Mouse (Mus musculus): ENCODE data around the gene Igsf3.
"Not testable (repeated sequence)": the region's sequence is repeated elsewhere in the genome, so short reads cannot be mapped to it uniquely, and the experiment has no call there.

The Igsf3 gene

DNA sequence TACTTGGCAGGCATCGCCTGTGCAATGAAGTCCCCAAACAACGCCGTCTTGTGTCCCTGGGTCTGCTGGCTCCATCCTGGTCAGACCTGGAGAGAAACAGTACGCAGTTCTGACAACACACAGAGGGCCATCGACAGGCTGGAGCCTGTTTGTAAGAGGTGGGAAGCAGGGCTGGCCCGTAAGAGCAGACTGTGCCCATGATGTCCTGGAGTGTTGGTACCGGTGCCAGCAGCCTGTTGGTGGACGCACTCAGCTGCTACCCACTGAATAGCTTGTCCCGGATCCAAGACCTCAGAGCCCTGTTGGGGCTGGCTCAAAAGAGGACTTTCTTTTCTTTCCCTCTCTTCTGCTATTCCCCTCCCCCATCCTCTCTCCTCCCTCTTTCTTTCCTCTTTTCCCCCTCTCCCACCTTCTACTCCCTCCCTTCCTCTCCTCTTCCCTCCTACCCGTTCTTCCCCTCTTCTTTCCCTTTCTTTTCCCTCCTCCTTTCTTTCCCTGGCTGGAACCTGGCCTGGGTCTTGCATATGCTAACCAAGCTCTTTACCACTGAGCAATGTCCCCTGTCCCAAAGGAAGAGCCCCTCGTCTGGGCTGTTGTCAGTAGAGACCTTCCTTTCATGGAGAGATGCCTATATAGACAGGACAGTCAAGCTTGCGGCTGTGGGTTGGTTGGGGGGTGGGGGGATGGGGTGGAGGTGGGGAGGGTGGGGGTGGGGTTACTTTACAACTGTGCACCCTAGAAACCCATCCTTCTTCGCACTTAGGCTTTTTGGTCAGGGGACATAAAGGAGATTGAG, 27.9 kb downstream of the Igsf3 start:
- no peak for DNase-seq (ENCODE audit: low spot score)

DNA sequence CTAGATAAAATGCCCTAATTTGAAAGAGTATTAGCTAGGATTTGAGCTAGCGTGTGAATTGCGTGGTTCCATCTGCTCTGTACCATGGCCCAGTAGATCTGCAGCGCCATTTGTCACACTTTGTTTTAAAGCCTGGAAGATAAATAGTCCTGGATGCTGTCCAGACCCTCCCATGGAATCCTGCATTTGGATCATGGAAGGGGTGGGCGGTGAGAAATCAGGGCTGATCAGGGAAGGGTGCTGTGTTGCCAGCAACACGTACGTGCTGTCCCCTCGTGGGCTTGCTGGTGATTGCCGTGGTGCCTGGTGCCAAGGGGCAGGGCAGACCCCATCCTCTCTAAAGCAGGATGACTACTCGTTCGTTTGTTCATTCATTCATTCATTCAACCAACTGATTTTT, 28.6 kb downstream of the Igsf3 start:
- DNase-seq (ENCODE audit: low spot score), result no peak

DNA sequence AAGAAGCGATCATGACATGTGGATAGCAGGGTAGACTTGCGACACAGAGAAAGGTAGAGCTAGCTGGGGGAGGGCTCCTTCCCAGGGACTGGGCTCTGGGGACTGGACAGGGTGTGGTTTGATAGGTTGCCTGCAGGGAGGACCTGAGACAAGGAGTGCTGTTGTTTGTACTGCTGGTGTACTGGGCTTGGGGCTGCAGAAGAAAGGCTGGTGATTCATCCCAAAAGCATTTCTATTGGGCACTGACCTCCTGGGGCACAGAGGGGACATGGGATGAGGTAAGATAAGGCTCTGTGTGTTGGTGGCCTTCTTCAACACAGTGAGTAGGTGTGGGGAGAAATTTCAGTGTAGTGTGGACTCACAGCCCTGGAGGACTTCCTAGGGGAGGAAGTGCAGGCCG, 29.2 kb downstream of the Igsf3 start:
- DNase-seq (ENCODE audit: low spot score), result no peak

DNA sequence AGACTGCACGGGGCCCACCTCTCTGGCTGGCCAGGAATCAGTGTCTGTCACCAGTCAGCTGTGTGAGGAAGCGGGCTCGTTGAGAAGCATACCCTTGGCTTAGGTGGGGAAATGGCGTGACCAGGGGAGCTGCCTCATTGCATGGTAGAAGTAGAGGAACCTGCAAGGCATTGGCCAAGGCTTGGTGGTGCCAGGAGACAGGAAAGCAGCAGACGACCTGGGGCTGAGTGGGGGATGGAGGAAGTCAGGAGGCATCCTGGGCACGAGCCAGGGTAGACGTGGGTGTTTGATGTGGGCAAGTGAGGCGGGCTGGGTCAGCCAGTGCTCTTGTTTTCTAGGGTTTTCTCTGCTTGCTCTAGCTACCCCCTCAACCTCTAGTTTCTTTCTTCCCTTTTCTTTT, 30.7 kb downstream of the Igsf3 start:
- no peak for DNase-seq (ENCODE audit: low spot score)

DNA sequence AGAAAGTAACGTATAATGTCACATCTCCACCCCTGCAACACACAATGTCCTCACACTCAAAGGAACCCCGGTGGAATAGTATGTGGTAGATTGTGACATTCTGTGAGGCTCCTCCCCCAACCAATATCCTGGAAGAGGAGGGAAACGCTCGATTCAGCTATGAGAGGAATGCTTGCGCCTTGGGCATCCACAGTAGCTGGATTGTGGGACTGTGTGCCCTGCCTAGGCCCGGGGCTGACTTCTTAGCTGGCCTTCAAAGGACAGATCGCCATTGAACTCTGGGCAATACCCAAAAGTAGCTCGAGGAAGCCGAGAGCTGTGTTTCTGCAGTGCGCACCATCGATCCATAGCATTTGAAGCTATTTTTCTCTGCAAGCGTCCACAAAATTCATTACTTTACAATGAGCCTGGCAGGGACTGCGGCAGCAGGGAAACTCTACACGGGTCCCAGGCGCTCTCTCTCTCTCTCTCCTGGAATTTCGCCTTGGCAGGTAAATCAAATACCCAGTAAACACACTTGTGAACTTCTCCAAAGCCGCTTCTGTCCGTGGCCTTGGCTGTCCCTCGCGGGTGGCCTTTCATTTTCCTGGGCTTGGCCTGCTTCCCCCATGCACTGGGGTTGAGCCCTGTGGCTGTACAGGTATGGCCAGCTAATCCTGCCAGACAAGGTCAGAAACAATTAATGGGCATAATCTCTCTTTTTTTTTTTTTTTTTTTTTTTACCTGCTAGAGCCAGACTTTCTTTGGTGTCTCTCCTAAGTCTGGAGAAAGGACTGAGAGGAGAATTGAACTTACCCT, 32.3 kb downstream of the Igsf3 start:
- no peak for DNase-seq (ENCODE audit: low spot score)

DNA sequence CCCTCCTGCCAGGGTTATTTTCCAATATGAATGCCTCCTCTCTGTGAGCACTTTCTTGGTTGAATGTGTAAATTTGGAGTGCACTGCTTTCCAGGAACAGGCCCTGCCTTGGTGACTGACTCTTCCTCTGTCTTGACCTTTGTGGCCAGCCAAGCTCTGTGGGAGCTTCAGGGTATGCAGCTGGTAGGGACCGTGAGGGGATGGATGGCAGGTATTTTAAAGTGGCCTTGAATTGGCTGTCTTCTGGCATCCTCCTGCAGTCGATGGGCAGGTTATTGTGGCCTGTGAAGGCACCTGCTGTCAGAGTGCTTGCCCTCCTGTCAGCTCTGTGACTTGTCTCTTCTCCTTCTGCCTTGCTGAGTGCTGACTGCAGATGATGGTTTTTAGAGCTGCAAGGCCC, 33.3 kb downstream of the Igsf3 start:
- no peak for DNase-seq (ENCODE audit: low spot score)

DNA sequence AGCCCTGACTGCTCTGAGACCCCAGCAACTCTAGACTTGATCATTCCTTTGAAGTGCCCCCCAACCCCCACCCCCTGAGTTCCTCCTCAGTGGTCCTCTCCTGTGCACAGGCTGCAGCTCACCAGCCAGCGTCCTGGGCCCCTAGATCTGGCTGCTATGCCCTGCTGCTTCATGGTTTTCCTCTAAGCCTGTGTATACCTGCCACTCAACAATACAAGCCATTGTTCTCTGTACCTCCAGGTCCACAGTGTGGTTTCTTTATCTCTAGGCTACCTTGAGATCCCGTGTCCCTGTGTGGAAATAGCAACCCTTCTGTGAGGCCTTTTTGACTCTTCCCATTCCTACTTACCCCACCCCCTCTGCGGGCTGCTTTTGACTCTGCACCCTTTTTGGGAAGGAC, 33.9 kb downstream of the Igsf3 start:
- no peak for DNase-seq (ENCODE audit: low spot score)

DNA sequence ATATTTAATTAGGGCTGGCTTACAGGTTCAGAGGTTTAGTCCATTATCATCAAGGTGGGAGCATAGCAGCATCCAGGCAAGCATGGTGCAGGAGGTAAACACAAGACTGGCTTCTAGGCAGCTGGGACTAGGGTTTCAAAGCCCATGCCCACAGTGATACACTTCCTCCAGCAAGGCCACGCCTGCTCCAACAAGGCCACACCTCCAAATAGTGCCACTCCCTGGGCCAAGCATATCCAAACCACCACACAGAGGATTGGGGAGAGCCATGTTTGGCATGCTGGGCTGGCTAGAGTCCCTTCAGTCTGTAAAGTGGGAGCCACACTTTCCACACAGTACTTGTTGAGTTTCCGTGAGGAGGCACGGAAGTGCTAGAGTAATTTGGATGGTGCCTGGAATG, 34.7 kb downstream of the Igsf3 start:
- DNase-seq (ENCODE audit: low spot score), result no peak

DNA sequence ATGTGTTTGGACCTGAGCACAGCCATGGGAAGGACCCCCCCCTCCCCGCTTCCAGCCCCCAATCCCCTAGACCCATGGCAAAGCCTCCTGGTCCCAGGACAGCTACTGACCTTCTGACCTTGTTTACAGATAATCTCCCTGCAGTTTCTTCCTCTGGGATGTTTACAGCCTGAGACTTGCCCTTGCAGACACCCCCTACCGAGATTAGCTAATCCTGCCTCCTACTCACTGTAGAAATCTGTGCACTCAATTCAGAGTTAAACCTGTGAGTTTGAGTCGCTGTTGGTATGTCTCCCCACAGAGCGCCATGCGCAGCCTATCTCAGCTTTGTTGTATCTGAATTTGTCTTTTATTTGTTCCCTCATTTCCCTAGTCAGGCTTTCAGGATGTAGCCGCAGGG, 35.2 kb downstream of the Igsf3 start:
- DNase-seq (ENCODE audit: low spot score), result no peak

DNA sequence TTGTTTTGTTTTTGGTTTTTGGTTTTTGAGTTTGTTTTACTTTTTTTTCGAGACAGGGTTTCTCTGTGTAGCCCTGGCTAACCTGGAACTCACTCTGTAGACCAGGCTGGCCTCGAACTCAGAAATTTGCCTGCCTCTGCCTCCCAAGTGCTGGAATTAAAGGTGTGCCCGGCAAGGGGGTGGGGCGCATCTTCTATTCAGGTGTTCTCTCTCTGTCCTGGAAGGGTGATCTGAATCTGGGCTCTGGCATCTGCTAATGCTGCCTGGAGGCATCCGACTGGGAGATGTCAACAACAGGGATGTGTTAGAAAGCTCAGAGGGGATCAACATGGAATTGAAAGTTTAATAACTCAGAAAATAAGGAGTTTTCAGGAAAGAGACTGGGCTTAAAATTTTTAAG, 36.1 kb downstream of the Igsf3 start:
- not testable (repeated sequence) for DNase-seq (ENCODE audit: low spot score)

DNA sequence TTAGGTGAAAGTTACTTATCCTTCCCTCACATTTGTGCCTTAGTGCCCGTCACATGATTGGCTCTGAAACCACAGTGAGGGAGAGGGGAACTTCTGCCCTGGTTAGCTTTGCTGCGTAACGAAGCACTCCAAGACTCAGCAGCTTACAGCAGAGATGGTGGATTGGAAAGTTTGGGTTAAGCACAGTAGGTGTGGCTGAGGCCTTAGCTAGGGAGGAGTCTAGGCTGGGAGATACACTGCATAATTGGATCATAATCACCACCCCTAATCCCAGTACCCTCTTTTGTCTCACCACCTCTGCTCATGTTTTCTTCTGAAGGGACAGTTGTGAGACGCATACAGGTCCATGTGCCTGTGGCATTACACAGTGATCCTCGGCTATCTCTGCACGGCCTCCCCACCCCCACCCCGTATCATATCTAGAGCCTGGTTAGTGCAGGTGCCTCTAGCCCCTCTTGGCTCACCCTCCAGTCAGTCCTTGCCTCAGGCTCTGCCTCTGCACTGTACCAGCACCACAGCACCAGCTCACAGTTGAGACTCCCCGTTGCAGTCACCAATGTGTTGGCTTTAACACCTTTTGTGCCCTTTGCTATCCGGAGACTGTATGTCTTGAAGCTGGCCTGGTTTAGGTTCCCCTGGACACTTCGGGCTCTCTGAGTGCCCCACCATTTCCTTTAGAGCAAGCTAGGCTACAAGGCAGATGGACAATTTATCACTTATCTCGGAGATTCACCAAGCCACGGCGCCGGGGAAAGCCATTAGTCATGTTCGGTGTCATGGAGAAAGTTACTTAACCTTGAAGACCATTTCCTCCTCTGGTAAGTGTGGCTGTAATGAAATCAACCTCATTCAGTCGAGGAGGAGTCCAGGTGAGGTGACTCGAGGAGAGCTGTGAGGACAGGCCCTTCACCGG, 42.1 kb downstream of the Igsf3 start:
- DNase-seq (ENCODE audit: low spot score), result no peak

DNA sequence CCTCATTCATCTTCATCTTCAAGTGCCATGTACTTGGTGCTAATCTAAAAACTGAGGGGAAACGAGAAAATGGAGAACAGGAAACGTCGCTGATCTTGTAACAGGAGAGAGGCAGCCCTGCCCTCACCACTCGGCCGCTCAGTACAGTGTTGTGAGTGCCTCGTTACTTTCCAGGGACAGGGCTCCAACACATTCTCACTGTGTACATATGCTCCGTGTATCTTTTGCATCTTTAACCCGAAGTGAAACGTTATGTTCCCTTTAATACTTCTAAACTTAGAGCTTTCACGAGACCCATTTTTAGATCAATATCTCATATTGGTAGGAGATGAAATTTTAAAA, 42.7 kb downstream of the Igsf3 start:
- DNase-seq (ENCODE audit: low spot score), result no peak

DNA sequence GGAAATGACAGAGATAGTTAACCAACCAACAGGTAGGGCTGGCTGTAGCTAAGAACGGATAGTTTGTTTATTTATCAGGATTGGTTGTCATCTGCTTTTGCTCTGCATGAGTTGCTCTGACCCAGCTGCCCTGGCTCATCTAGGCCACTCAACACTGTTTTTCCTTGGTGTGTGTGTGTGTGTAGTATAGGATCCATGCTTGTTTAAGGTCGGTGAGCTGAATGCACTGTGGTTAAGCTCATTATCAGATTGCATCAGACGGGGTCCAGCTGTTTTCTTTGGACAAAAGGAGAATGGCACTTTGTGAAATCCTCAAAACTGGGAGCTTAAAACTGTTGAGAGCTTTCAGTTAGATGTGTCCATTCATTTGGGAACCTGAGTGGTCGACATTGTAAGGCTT, 46.3 kb downstream of the Igsf3 start:
- DNase-seq (ENCODE audit: low spot score), result no peak

DNA sequence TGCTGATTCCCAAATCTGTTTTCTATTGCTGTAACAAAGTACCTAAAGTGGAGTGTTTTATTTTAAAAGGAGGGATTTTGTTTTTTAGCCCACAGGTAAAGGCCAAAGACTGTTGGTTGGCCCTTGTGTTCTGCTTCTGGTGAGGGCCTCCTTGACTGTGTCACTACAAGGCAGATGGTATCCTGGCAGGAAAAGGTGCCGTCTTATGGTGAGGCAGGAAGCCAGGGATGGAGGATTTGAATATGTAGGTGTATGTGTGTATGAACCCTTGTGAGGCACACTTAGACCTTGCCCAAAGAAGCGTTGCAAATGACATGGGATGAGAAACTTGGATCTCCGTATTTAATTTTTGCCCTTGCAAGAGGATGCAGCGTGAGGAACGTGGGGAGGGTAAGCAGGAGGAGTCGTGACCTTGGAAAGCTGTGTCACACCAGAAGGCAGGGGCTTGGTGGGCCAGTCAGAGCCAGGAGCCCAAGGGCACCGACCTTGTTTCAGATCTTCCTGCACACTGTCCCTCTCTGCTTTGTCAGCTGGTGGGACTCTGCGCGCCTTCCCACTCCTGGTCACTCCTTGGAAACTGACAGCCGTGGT, 47.5 kb downstream of the Igsf3 start:
- DNase-seq (ENCODE audit: low spot score), result no peak

DNA sequence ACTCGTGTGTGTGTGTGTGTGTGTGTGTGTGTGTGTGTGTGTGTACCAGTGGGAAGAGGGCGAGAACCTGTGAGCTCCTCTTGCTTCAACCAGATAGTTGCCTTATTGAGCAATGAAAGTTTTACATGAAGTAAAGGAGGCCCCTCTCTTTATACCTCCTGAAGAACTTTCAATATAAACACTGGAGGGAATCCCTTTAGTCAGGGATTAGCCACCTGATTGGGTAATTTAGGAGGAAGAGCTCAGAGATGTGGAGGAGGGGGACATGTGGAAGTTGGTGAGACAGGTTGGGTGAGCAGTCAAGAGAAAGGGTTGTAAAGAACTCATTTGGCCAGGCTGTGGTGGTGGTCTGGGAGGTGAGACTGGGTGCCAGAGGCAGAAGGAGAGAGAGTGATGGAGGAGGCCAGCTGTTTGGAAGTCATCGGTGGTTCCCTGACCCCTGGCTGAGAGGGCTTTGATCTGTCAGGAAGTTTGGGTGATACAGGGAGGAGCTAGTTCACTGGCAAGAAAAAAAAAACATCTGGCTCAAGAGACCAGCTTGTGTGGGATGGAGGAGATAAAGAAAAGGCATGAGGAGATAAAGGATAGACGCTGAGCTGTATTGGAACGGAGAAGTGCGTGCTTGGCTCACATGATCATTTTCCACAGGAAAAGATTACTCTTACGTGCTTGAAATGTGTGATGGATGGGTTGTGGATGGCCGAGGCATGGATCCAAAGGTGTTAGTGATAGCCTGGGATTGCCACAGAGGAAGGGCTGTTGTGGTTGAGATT, 53.3 kb downstream of the Igsf3 start:
- no peak for DNase-seq (ENCODE audit: low spot score)

DNA sequence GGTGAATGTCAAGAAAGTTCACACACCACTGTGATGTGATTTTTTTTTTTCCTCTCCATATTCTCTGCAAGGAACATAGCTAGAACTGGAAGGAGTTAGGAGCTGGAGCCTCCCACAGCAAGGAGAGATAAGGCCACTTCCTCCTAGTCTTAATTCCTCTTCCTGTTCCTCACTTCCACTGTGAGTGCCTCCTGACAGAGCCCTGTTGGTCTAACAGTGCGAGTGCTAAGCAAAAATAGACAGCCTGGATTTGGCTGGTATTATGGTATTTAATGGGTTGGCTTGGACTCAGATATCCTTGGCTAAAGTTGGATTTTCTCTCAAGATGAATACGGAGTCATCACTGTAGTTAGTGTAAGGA, 53.9 kb downstream of the Igsf3 start:
- DNase-seq (ENCODE audit: low spot score), result no peak

DNA sequence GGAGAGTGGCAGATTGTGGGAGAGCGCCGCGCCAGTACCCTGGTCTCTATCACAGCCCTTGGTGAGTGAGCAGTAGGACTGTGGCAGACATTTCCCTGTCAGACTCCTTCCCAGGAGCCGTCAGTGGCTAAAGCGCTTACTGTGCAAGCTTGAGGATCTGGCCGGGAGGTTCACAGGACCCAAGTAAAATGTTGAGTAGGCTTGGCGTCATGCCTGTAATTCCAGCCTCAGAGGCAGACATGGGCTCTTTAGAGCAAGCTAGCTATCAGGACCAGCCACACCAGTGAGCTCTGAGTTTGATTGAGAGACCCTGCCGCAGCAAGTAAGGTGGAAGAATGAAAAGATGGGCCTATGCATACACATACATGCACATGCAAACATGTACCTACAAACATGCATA, 58.8 kb downstream of the Igsf3 start:
- no peak for DNase-seq (ENCODE audit: low spot score)

DNA sequence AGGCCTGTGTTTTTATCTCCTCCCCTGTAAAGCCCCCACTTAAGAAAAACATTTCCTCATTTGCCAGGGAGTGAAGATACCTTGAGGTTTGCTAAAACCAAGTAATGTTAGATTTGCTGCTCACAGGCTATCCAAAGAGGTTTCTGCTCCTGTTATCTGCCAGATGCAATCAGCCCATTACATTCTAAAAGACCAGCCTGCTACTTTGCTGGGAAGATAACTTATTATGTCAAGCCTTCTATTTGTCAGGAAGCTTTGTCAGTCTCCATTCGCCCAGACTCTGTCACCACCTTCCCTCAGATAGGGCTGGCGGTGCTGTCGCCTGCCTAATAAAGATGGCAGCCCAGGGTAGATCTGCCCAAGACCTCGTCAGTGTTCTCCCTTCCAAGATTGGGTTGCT, 59.6 kb downstream of the Igsf3 start:
- no peak for DNase-seq (ENCODE audit: low spot score)

DNA sequence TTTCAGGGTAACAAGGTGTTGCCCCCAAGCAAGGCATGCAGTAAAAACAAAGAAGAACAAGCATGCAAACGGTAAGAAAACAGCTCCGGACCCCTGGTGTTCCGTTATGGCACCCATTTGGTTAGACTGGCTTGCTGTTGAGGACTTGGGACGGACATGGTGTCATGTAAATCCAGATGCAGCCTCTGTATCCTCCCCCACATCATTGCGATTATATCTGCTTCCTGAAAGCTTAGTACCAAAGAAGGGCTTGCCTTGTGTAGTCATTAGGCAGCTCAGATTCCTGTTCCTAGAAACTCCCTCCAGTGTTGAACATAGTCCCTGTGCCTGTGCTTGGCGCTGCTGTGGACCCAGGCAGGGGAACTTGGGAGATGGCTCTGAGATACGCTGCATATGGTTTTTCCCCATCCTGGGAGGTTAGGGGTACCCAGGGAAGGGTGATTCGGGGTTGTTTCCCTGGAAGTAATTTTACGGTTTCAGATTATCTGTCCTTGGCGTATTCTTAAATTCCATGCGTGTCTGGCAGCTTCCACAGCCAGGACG, 60.2 kb downstream of the Igsf3 start:
- no peak for DNase-seq (ENCODE audit: low spot score)

DNA sequence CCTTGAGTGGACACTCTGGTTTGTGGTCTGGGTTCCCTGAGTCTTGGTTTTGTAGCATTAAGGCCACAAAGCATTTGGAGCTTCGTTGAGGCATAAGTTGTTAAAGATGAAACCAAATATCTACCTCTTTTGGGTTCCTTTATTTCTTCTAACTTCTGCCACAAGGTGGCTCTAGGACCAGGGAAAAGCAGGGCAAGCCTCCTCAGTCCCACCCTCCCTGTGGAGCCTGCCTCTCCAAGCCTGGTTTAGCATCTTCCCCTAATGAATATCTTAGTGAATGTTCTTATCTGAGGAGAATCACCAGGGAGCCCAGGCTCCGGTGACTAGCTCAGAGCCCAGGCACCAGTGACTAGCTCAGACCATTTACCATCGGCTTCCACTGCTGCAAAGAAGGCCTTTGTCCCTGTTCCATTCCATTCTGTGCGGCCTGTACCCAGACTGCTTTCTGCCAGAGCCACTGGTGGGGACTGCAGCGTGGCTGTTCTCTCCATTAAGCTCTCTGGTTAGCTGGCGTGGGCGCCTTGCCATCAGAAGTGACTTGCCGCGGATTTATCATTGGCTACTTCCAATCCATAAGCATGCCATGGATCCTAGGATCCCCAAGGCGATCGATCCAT, 66.5 kb downstream of the Igsf3 start:
- no peak for DNase-seq (ENCODE audit: low spot score)

DNA sequence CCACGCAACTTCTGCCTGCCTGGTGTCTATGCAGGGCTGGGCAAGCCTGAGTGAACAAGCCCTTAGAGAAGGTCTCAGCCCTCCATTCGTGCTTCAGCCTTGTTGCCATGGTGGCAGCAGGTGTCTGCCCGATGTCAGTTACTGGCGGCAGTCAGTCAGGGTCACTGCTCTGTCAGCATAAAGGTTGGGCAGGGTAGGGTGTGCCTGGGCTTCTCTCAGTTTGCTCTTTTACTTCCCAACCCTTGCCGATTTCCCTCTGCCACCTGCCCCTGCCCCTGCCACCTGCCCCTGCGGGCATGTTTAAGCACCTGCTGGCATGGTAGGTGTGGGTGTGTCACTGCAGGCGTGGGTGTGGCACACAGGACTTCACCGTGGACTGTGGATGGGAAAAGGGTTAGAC, 67.6 kb downstream of the Igsf3 start:
- no peak for DNase-seq (ENCODE audit: low spot score)

All from ovary, postnatal 10 days (tissue).